Mouse (Mus musculus): Measurements from ENCODE around the gene Gm49630.
"Not testable (repeated sequence)": the region's sequence is repeated elsewhere in the genome, so short reads cannot be mapped to it uniquely, and the experiment has no call there.

The Gm49630 gene

GRCm38 (mm10) chr17:7371879-7372278 is at the start of gene Gm49630:
Gm49630 (minus strand) TSS chr17:7371979.
- DNase-seq (ENCODE audit: low read depth) = not testable (repeated sequence)

- not testable (repeated sequence) for DNase-seq (ENCODE audit: low read depth)
Measured at GRCm38 (mm10) chr17:7420191-7420973, 48.6 kb upstream of the Gm49630 start.

DNA sequence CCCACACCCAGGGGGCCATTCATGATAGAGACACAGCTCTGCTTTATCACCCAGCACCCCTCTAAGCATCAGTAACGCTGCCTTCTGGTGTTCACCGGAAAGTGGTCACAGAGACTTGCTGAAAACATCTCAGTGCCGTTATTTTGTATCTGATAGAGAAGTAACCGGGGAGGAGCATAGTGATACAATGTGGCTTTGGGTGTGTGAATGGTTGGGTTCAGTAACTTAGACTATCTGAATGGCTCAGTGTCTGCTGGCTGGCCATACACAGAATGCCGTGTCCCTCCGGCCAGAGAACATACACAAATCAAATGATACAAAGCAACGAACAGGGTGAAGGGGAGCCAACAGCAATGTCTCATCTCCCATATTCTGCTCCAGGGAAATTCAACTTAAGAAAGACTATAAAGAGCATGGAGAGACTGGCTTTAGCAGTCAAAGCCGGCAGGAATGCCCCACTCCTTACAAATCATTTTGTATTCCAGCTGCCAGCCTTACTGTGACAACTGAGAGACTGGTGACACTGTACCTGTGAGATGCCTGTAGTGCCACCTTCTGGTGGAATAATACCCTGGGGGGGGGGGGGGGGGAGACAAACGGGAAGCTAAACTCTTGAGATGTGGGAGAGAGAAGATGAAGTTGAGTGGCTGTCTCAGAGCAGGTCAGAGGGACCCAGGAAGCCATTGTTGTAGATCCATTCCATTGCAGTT is 43.0 kb upstream of the Gm49630 start:
- DNase-seq (ENCODE audit: low read depth) = not testable (repeated sequence)

DNA sequence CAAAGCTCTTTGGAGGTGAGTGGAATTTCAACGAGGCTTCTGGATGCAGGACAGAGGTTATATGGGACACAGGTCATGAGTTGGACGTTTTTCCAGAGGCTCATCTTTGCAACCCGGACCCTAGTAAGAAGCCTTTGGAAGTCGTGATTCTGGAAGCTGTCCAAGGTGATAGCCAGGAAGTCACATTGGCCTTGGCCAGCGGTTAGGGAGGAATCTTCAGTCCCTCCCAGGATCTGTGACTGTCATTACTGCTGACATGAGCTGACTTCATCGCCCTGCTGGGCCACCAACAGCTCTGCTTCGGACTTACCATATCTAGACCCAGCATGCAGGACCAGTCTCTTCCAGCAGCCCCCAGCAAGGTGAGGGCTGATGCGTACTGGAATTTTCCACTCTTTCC is 41.6 kb upstream of the Gm49630 start:
- not testable (repeated sequence) for DNase-seq (ENCODE audit: low read depth)

GRCm38 (mm10) chr17:7399770-7400169 is 28.0 kb upstream of the Gm49630 start:
- DNase-seq (ENCODE audit: low read depth) = not testable (repeated sequence)

- not testable (repeated sequence) for DNase-seq (ENCODE audit: low read depth)
Measured at GRCm38 (mm10) chr17:7398198-7398847, 26.5 kb upstream of the Gm49630 start.

- not testable (repeated sequence) for DNase-seq (ENCODE audit: low read depth)
Measured at GRCm38 (mm10) chr17:7397079-7397478, 25.3 kb upstream of the Gm49630 start.

- not testable (repeated sequence) for DNase-seq (ENCODE audit: low read depth)
Measured at GRCm38 (mm10) chr17:7396288-7396687, 24.5 kb upstream of the Gm49630 start.

DNA sequence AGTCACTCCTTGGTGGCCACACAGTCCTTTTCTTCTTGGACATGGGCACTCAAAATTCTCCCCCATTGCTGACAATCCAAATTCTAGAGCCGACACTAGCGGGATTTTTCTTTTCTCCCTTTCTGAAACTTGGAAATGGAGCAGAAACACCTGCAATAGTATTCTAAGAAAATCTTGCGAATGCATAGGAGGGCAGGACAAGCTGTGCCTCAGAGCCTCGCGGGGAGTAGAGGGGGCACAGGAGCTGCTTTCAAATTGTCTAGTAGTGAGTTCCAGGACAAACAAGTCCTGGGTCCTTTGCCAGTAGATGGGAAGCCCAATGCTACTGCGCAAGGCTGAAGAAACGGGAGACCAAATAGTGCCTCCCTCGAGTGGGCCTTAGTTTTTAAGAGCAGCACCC is 23.9 kb upstream of the Gm49630 start:
- not testable (repeated sequence) for DNase-seq (ENCODE audit: low read depth)

GRCm38 (mm10) chr17:7395116-7395515 is 23.3 kb upstream of the Gm49630 start:
- DNase-seq (ENCODE audit: low read depth) = not testable (repeated sequence)

GRCm38 (mm10) chr17:7389898-7390297 is 18.1 kb upstream of the Gm49630 start:
- not testable (repeated sequence) for DNase-seq (ENCODE audit: low read depth)

DNA sequence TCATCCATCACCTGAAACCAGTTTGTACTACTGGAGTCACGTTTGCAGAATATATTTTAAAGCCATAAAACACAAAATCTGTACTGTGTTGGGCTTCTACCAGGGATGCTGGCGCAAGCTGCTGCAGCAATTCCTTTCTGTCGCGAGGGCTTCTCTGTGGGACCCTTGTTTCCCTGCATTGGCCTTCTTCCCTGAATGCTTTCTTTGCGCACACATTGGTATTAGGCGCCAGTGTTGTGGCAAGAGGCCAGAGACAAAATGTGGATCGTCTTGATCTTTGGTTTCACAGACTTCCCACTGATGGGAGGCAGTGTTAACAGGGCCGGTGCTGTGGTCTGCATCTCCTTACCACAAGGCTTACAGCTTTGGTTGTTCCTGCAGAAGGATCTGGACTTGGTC is 17.2 kb upstream of the Gm49630 start:
- not testable (repeated sequence) for DNase-seq (ENCODE audit: low read depth)

GRCm38 (mm10) chr17:7388341-7388957 is 16.7 kb upstream of the Gm49630 start:
- not testable (repeated sequence) for DNase-seq (ENCODE audit: low read depth)

- DNase-seq (ENCODE audit: low read depth) = peak; percentile 13
Measured at GRCm38 (mm10) chr17:7386016-7386415, 14.2 kb upstream of the Gm49630 start.

GRCm38 (mm10) chr17:7385364-7385763 is 13.6 kb upstream of the Gm49630 start, which contains the start of gene Unc93a2:
Unc93a2 (minus strand) TSS chr17:7385464.
- DNase-seq (ENCODE audit: low read depth) = peak; percentile 13

GRCm38 (mm10) chr17:7383167-7384143 is 11.7 kb upstream of the Gm49630 start:
- not testable (repeated sequence) for DNase-seq (ENCODE audit: low read depth)

- DNase-seq (ENCODE audit: low read depth) = not testable (repeated sequence)
Measured at GRCm38 (mm10) chr17:7382711-7383110, 10.9 kb upstream of the Gm49630 start.

DNA sequence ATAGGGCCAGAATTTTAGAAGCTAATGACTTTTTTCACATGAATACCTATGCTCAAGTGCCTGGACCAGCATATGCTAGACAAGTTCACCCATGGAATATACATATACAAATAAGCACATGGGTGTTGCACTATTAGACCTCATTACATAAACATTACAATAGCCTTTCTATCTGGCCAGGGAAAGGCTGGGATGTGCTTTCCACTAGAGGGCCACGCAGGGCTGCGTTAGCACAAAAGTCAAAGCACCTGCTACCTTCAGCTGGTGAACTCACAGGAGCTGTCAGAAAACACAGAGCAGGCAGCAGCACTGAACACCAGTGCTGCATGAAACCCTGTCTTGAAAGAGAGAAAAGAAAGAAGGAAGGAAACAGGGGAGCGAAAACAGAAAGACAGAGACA is 6.1 kb upstream of the Gm49630 start:
- not testable (repeated sequence) for DNase-seq (ENCODE audit: low read depth)

DNA sequence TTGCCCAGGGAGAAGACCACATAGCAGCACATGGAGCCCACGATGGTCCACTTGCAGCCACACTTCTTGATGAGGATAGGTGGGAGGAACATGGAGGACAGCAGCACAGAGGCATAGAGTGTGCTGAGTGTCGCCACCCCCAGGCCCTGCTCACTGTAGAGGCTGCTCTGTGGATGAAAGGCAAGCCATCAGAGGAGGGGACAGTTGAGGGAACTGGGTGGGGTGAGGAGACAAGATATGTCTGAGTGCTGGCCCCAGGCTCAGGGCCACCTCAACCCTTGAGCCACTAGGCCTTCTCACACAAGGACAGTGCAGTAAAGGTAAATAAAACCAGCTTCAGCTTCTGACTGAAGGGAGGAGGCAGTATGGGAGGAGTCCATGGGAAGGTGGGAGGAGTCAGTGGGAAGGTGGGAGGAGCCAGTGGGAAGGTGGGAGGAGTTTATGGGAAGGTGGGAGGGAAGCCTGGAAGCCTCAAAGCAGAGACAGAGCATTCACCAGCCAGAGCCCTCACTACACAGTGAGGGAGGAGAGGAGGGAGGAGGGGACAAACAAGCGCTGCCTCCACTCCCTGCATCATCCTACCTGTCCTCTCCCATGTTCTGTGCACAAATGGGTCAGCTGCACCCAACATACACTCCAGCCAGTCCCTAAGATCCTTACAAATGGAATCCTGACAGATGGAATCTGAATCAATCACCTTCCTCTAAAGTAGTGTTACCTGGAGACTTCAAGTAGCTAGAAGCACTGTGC is 5.3 kb upstream of the Gm49630 start:
- not testable (repeated sequence) for DNase-seq (ENCODE audit: low read depth)

DNA sequence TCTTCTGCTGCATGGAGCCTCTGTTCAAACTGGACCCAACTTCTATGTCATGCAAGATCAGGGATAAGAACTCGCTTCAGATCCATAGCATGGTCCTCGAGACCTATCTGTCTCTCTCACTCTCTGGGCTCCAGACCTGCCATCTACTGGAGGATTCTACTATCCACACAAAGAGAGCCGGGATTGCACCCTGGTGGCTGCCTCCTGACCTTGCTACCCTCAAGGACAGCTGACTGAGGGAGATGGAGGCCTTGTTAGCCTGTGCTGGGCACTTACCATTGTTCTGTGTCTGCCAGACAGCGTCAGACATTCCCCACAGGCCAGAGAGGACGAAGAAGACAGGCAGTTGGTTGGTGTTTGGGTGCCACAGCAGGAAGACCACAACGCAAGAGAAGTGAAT is 2.4 kb downstream of the Gm49630 start:
- DNase-seq (ENCODE audit: low read depth) = not testable (repeated sequence)

Measured in NIH3T3 (cell line).